Mouse (Mus musculus): ENCODE measurements at regions not wholly inside any gene's neighbourhood (a gene's known extent, or its start where the extent isn't known, plus 50 kb on each side); places are given as distances from the start of the nearest gene placed in this dataset.
A peak's percentile ranks its signal among the peaks of the same experiment; 100 is the strongest.
"Not testable (repeated sequence)": the region's sequence is repeated elsewhere in the genome, so short reads cannot be mapped to it uniquely, and the experiment has no call there.

GRCm38 (mm10) chr11:16559001-16559699 lies 50.9 kb upstream of the Sec61g start:
- DNase-seq (ENCODE audit: low spot score in 2 of 2): no peak

GRCm38 (mm10) chr11:16561727-16562126 lies 53.4 kb upstream of the Sec61g start:
- DNase-seq (ENCODE audit: low spot score in 2 of 2): no peak
- intact Hi-C loops (cut with DNase I): no loop called here

More at GRCm38 (mm10) chr11:16559001-16559699, 50.9 kb upstream of the Sec61g start:
- intact Hi-C loops (cut with DNase I): no loop called here

GRCm38 (mm10) chr11:16589085-16589680 lies 80.9 kb upstream of the Sec61g start:
- DNase-seq (ENCODE audit: low spot score in 2 of 2): no peak
- intact Hi-C loops (cut with DNase I): no loop called here

GRCm38 (mm10) chr11:16590541-16590940 lies 82.3 kb upstream of the Sec61g start:
- intact Hi-C loops (cut with DNase I): no loop called here
- no peak for DNase-seq (ENCODE audit: low spot score in 2 of 2)

- DNase-seq (ENCODE audit: low spot score in 2 of 2): peak; percentile 11 to 19
Observed at GRCm38 (mm10) chr11:16591471-16591921, 83.2 kb upstream of the Sec61g start.

GRCm38 (mm10) chr11:16592006-16592405 lies 83.7 kb upstream of the Sec61g start:
- no peak for DNase-seq (ENCODE audit: low spot score in 2 of 2)
- intact Hi-C loops (cut with DNase I): no loop called here

More at GRCm38 (mm10) chr11:16591471-16591921, 83.2 kb upstream of the Sec61g start:
- intact Hi-C loops (cut with DNase I): no loop called here

GRCm38 (mm10) chr11:16592766-16593165 lies 84.5 kb upstream of the Sec61g start:
- intact Hi-C loops (cut with DNase I): no loop called here

GRCm38 (mm10) chr11:16594832-16595231 lies 86.5 kb upstream of the Sec61g start:
- intact Hi-C loops (cut with DNase I): no loop called here
- no peak for DNase-seq (ENCODE audit: low spot score in 2 of 2)

More at GRCm38 (mm10) chr11:16592766-16593165, 84.5 kb upstream of the Sec61g start:
- no peak for DNase-seq (ENCODE audit: low spot score in 2 of 2)

GRCm38 (mm10) chr11:16597038-16597830 lies 89.0 kb upstream of the Sec61g start:
- intact Hi-C loops (cut with DNase I): no loop called here
- DNase-seq (ENCODE audit: low spot score in 2 of 2): no peak

GRCm38 (mm10) chr11:16602947-16603346 lies 94.7 kb upstream of the Sec61g start:
- intact Hi-C loops (cut with DNase I): no loop called here
- no peak for DNase-seq (ENCODE audit: low spot score in 2 of 2)

- DNase-seq (ENCODE audit: low spot score in 2 of 2): no peak
- intact Hi-C loops (cut with DNase I): no loop called here
Observed at GRCm38 (mm10) chr11:16606435-16607214, 98.3 kb upstream of the Sec61g start.

GRCm38 (mm10) chr11:16607900-16608422 lies 99.7 kb upstream of the Sec61g start:
- intact Hi-C loops (cut with DNase I); DNase-seq (ENCODE audit: low spot score in 2 of 2): not testable (repeated sequence)

GRCm38 (mm10) chr11:16611741-16612140 lies 103.5 kb upstream of the Sec61g start:
- intact Hi-C loops (cut with DNase I): no loop called here
- DNase-seq (ENCODE audit: low spot score in 2 of 2): no peak

- intact Hi-C loops (cut with DNase I): no loop called here
- DNase-seq (ENCODE audit: low spot score in 2 of 2): no peak
Observed at GRCm38 (mm10) chr11:16612524-16612923, 104.2 kb upstream of the Sec61g start.

GRCm38 (mm10) chr11:16619736-16620135 lies 111.5 kb upstream of the Sec61g start:
- intact Hi-C loops (cut with DNase I): no loop called here
- DNase-seq (ENCODE audit: low spot score in 2 of 2): no peak

GRCm38 (mm10) chr11:16623694-16624093 lies 115.4 kb upstream of the Sec61g start:
- no peak for DNase-seq (ENCODE audit: low spot score in 2 of 2)
- intact Hi-C loops (cut with DNase I): no loop called here

GRCm38 (mm10) chr11:16627294-16628085 lies 119.2 kb upstream of the Sec61g start:
- intact Hi-C loops (cut with DNase I): no loop called here
- no peak for DNase-seq (ENCODE audit: low spot score in 2 of 2)

GRCm38 (mm10) chr11:16629410-16630129 lies 121.3 kb upstream of the Sec61g start:
- DNase-seq (ENCODE audit: low spot score in 2 of 2): no peak
- intact Hi-C loops (cut with DNase I): no loop called here

All from left cerebral cortex, postnatal 36 days (tissue).